Mouse (Mus musculus) urinary bladder, postnatal 14 days (tissue): ENCODE measurements around the gene Thumpd2.

Source experiments
- DNase-seq: peaks from one replicate; pipeline ENCODE4 v3.0.0; 2021; ENCODE audit warnings: low spot score

Thumpd2 gene

DNA sequence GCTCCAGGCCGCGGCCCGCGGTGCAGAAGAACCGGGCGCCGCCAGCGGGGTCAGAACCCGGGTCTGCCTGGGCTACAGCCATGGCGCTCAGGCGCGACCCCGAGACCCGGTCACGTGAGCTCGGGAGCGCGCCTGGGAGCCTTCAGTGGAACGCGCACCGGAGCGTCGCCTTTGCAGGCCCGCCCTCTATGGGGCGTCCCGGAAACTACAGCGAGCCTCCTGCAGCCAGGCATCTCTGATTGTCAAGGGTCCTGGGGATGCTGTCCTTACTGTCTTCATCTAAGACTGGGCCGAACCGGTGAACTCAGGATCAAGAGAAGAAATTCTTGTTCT, at the start of gene Thumpd2:
TSS of gene Thumpd2 (minus strand) at position 104 of the 333 bp plus-strand sequence.
- peak; percentile 90 for DNase-seq

DNA sequence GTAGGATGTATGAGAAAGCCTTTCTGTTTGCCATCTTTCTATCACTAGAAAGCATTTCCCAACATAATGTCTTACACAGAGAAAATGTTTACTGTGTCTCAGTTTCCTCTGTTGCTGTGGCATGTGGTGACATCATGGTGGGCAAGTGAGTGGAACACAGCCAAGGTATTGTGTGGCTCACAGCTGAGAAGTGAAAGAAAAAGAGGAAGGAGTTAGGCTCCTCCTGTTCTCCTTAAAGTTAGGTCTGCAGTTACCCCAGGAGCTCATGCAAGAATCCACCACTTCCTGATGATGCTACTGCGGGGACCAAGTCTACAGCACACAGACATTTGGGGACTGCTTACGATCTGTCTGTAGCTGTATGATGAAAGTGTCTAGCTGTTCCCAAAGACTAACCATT, 39.4 kb upstream of the Thumpd2 start:
- no peak for DNase-seq

DNA sequence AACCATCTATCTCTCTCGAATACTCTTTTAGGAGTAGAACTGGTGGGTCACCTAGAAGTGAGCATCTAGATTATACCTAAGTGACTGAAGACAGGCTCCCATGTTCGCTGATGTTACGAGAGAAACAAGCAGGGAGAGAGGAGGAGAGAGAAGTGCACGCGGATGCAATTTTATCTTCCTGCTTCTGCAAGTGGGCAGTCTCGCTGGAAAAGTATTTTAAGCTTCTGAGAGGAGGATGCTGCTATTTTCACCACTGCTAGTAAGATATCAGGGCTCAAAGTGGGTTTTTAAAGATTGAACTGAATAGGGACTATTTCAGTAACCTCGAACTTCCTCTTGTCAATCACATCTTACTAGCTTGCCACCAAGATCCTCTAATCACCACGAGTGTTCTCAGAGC, 38.0 kb upstream of the Thumpd2 start:
- DNase-seq: no peak

DNA sequence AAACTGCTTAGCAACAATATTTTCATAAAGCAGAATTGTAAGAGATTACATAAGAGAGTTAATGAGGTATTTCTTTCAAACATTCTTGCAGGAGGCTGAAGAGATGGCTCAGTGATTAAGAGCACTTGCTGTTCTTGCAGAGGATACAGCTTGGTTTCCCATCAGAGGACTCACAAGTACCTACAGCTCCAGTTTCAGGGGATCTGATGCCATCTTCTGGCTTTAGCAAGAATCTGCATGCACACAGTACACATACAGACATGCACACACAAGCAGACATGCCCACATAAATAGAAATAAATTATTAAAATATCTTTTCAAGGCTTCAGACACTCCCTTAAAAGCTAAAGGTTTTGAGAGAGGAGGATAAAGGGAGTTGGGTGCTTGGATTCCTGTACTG, 33.6 kb upstream of the Thumpd2 start:
- DNase-seq: no peak

DNA sequence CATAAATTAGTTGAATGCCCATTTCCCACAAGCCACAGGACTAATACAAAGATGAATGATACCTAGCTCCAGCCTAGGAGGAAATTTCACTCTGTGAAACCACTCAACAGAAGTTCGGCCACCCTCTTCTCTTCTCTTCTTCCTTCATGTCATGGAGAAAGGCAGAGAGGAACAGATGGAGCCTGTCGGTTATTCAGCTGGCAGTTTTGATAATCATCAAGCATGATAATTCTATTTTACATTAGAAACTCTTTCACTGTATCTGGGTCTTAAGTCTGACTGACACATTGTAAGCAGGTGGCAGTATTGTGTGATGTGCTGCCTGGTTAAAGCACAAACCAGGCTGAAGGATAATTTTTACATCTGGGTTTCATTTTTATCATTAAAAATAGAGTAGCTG, 31.6 kb upstream of the Thumpd2 start:
- DNase-seq: no peak

DNA sequence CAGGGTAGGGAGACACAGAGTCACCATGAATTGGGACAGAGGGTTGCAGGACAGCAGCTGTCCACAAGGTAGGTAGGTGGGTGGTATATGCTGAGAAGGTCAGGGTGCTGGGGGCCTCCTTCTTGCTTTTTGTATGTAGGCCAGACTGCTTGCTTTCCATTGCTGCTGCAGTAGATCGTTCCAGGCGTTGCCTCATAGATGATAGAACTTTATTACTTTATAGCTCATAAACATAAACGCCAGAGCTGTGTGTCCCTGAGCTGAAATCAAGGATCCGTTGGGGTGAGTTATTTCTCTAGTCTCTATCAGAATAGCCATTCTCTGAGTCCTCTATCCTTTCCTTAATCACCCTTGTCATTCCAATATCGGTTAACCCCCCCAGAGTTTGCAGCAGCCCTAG, 27.9 kb upstream of the Thumpd2 start:
- no peak for DNase-seq

DNA sequence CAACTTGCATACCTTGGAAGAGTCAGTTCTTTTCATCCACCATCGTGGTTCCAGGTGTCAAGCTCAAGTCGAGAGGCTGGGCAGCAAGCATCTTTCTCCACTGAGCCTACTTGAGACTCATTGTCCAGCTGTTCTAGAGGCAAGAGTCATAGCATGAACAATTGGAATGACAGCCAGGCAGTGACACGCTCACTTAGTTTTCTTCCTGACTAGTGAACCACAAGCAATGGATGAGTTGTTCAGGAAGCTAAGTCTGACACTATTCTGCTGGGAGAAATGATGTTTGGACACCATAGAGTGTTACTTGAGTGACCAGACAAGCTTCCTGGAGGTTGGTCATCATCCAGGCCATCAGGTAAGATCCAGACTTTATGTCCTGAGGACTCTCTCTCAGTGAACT, 24.0 kb upstream of the Thumpd2 start:
- DNase-seq: no peak

DNA sequence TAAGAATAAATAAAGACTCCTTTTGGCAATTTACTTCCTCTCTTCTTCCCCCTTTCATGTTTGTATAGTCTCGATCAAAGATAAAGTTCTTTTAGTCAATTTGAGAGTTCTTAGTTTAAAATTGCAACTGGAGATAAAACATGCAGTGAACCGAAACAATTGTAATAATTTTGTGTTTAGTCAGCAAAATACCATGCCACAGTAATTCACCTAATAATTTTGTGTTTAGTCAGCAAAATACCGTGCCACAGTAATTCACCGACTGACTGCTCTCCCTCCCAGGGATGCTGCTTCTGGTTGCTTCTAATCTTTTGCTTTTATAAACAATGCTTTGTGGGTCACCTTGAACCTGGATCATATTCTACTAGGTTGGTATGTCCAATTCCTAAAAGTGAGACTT, 22.9 kb upstream of the Thumpd2 start:
- DNase-seq: no peak

DNA sequence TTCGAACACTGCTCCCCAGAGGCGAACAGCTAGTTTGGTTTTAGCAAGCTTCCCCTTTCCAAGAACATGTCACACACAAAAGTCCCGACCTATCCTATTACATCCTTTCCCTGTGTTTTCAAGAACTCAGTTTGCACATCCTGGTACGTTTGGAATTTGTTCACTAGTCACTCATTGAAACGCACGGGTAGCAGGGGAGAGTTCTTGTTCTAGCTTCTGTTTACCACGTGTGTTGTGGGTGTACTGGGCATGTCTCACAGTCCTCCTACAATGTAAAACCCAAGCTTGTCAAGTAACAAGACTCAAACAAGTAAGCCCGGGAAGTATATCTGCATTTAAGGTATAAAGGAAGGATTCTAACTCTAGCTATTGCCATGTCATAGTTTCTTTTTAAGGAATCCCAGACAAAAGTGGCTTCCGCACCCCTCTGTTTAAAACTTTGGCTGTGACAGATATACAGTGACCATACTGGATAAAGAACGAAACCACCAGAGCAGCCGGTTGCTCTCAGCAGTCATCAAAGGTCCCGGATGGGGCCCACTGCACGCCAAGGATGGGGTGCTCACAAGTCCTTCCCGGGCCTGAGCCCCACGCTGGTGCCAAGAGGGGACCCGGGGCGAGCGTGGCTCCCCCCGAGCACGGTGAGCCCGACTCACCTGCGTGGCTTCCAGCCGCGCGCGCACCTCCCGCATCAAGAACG, 453 bp downstream of the Thumpd2 start:
- no peak for DNase-seq

DNA sequence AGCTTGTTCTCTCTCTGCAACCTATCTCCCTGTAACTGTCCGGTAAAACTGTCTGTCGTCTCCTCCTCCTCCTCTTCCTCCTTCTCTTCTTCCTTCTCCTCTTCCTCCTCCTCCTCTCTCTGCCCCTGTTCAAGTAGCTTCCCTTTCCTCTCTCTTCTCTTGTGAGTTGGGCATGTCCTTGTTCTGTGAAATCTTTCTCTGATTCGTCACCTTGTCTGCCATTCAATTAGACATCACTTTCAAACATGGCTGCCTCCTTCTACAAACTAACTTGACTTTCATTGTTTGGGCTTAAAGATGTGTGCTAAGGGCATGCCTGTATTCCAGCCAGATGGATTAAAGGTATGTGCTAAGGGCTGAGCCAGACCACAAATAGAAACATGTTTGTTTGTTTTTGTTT, 1.5 kb downstream of the Thumpd2 start:
- no peak for DNase-seq

DNA sequence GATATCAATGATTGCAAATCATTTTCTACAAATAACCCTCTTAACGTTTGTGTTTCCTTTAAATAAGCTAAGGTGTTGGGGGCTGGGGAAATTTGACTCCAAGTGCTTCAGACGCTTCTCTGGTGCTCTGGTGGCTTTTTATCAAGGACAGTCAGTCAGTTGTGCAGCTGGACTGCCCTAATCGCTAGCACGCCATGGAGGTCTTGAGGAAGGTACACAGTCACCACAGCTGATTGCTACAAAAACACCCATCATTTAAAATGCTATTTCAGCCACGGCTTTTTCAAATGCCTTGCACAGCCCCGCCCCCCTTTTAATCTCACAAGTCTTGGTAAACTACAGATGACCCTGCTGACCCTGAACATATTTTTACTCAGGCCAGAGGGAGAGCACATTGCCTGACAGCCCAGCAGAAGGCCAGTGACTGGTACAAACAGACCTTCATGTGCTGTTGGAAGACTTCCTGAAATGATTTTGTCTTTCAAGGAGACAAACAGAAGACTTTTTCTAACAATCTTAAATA, 2.5 kb downstream of the Thumpd2 start:
- DNase-seq: no peak

DNA sequence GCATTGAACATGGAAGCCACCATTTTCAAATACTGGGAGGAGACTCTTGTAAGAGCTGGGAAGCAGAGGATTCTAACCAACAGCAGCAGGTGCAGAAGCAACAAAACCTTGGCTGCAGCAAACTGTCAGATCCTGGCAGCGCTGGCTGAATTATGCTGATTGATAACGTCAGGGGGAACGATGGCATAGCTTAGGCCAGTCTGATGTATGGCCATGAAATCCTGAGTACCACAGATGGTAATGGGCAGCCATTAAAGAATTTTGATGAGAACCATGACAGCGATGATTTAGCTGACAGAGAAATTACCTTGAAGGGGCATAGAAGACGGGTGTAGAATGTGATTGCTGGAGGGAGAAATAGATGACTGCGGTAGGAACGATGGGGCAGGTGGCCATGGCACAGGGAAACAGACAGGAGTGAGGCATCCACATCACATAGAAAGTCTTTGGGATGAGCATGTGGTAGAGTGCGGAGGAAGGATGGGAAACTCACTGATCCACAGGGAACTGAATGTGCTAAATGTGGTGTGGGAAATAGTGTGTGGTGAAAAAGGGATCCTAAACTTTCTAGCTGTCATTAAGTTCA, 8.0 kb downstream of the Thumpd2 start:
- DNase-seq: no peak

DNA sequence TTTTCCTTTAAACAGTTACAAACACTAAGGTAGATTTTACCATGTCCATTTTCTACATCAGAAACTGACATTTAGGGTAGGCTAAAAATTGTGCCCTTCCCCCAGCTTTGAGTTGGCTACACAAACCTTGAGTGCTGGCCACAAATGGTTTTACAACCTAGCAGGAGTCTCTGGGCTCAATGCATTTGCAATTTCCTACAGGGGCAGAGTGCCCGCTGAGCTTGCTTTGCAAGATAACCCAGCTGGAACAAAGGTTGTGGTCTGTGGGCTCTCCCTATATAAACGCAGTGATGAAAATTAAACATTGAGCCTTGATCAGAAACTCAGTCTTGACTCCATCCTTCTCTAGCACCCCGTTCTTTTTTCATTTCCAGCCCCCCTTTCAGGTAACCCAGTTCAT, 8.8 kb downstream of the Thumpd2 start:
- DNase-seq: no peak

DNA sequence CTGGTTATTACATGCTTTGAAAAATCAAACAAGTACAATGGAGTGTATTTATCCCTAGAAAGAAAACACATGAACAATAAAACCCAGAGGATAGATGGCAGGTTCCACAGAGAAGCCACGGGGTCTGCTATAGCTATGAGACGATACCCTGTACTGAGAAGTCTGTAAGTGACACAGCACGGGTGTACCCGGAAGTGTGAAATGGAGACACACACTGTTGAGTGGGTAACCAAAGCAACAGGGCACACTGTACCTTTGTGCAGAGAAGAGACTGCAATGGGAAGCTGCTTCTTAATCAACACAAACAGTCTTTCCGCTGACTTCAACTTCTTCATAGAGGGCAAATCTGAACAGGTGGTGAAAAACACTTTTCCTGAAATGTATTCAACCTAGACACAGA, 9.4 kb downstream of the Thumpd2 start:
- DNase-seq: no peak

DNA sequence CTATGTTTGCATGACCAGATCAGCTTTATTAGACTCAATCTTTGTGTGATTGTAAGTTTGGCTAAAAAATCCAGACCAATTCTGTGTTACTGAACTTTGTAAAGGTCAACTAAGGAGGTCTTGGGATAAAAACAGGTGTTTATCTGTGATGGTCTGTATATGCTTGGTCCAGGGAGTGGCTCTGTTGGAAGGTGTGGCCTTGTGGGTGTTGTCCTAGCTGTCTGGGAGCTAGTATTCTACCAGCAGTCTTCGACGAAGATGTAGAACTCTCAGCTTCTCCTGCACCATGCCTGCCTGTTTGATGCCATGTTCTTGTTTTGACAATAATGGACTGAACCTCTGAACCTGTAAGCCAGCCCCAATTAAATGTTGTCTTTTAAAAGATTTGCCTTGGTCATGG, 11.6 kb downstream of the Thumpd2 start:
- DNase-seq: no peak

DNA sequence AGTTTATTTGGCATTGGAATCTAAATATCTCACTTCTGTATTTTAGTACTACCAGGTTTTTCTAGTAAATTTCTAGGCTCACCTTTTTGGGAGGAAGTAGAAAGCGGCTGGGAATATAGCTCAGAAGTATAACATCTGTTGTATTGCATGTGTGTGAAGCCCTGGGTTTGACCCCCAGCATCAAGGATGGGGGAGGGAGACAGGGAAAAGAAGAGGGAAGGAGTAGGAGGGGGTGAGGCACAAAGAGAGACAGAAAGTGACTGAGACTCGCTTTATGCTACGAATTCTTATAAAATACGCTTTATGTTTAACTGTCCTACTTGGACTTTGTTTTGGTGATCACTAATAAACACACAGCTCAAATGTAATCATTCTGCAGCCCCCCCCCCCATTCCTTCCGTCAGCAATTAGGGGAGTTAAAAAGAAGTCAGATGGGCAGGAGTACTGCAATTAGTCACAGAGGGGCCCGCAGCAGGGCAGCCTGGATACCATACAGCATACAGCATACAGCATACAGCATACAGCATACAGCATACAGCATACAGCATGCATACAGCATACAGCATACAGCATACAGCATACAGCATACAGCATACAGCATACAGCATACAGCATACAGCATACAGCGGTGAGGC, 16.8 kb downstream of the Thumpd2 start:
- DNase-seq: no peak

DNA sequence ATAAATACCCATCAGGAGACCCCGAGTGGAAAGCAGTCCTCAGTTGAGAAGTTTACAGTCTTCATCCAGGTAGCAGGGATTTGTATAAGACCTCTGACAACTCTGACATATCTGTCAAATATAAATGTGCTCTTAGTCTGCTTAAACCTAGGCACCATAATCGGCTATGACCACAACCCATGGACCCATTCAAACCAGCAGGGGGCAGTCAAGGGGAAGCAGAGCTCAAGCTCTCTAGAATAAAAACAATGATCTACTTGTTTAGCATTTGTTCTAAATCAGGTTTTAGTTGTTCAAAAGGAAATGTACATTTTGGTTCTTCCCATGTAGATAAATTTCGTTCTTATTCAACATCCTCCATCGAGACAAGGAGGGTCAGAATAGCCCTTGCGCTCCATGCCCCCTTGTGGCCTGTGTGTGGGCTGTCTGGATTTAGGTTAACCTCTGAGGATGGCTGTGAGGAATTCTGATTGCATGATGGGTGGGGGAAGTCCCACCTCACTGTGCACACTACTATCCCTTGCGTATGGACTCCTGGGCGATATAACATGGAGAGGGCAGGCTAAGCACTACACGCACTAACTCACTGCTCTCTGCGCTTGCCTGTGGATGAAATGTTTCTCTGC, 19.2 kb downstream of the Thumpd2 start:
- peak; percentile 40 for DNase-seq

DNA sequence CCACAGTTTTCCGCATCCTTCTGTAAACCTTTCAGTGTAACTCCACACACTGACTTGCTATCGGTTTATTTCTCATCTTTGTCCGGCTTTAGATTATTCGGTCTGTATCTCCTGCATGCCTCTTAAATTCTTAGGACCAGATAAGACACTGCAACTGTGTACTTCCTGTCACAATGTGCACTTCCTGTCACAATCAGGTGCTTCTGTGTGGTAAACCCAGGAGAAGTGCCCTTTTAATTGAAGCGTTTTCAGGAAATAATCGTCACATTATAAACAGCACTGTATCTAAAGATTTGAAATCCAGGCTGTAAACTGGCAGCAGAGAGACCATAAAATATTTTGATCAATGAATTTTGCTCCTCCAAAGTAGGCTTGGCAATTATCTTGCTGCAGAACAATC, 19.8 kb downstream of the Thumpd2 start:
- DNase-seq: no peak

DNA sequence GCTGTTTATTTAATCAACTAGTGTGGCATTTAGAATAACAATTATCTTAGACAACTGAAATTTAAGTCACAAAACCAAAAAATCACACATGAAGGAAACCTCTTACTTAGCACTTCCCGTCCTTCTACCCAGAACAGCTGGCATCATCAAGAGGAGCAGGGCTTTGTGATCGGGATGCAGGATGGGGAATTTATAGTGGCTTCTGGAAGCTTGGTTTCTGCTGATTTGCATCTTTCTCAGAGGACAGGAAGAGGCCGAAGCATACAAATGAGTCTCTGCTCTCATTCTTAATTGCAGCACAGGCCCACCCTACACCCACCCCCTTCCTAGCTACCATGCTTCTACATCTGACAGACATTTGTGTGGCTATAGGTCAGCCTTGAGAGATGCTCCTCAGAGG, 20.5 kb downstream of the Thumpd2 start:
- DNase-seq: no peak

DNA sequence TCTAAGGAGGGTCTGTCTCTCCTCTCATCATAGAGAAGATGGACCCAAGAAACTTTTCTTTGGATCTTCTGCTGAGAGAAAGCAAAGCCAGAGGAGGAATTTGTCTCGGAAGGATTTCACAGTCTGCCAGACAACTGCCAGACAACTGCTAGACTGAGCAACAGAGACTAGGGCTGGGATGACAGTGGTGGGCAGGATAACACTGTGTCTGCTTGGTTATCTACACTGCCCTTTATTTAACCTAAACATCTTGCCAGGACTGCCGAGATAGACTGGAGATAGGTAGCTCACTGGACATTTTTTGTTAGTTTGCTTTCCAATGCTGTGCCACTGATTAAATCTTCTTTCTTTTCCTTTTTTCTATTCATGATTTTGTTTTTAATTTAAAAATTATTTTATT, 23.2 kb downstream of the Thumpd2 start:
- DNase-seq: no peak

DNA sequence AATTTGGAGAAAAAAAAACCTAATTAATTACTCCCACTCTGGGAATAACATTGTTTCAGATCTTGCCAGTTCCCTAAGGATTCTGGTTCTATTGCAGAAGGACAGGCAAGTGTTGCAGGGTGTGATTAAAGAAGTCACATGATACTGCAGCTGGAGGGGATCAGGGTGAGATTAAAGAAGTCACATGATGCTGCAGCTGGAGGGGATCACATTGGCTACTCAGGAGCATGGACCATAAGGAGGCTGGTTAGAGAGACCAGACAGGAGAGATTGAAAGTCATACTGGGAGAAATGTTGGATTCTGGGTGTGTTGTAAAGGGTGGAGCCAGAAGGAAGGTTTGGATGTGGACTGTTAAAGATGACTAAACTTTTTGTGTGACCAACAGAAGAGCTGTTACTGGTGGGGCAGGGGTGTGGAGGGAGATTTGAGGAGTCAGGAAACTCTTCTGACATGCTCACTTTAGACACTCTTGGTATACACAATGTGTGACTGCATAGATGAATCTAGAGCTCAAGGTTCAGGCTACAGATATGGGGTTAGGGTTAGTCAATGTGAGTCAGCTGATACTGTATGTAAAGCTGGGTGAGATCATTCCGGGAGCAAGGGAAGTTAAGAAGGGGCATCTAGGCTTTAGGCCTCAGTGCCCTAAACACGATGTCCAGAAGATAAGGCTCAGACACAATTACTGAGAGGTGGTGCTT, 26.0 kb downstream of the Thumpd2 start:
- DNase-seq: no peak

DNA sequence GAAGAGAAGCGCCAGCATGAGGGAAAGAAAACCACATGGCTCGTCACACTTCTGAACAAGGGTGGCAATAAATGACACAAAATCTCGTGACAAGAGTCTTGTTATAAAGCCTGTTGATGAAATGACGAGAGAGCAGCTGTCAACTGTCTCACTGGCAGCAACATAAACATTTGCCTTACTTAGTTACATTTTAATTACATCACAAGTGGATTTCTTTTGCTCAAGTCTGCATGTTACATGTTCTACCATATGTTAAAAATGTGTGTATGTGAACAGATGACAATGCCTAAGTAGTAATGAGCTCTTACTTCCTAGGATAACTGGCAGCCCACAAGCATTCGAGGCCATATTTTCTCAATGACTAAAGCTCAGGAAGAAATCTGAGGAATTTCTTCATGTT, 29.5 kb downstream of the Thumpd2 start:
- no peak for DNase-seq

DNA sequence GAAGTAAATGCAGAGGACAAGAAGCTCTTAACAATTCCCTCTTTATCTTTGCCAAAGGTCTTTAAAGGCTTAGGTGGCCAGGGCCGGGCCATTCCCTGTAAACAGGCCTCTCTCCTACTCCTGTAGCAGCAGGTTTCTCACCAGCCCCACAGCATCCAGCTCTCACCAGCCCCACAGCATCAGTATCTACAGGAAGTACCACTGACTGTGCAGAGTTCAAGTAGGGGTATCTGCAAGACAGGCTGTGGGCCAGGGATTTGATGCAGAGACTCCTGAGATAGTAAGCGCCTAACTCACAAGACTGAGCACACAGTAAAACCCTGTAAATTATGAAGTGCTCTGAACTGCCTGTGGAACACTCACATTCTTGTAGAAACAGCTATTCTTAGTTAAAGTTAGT, 31.9 kb downstream of the Thumpd2 start:
- no peak for DNase-seq
